8 mouse cellular contexts compared by ENCODE assay signal in genomic region chr14:58073936-58074335, GRCm38 (mm10). TPM values are rescaled to one million over a fixed set of nuclear protein-coding genes. Genes with fewer than 3 reads are reported as not detected.
DNase-seq lines count a peak whose midpoint lies in the region; ATAC-seq and TF ChIP-seq lines count a peak whose summit lies in the region.

No protein-coding gene starts in this region.

- H3K9me3 ChIP-seq in heart, embryonic 14.5 days (ENCODE audit: control insufficient read depth, low read length), result no peaks in the 10 kb centered on the region
- no peaks in the 10 kb centered on the region for H3K9me3 ChIP-seq in midbrain, embryonic 16.5 days (replicated peaks; ENCODE audit: control insufficient read depth, low read length, poor library complexity, severe bottlenecking)

- peak; percentile 25 for DNase-seq in lung, adult 2 months
- no peak for DNase-seq in lung, postnatal 10 days
- peak; percentile 42 to 44 for DNase-seq in cerebellum, postnatal 10 days
- DNase-seq in kidney, postnatal 14 days, result peak; percentile 56
- DNase-seq in layer of hippocampus, postnatal 14 days (ENCODE audit: low spot score in 2 of 2), result no peak
- DNase-seq in gastrocnemius, postnatal 25 days, result no peak

- no peak for TF ChIP-seq CTCF in lung, adult 2 months (IDR thresholded peaks at IDR 0.05; ENCODE audit: insufficient read depth, low read length)

- no peaks in the 10 kb centered on the region for H3K36me3 ChIP-seq in heart, embryonic 14.5 days (ENCODE audit: control insufficient read depth, insufficient read depth, low read length)
- no peaks in the 10 kb centered on the region for H3K36me3 ChIP-seq in midbrain, embryonic 16.5 days (ENCODE audit: control insufficient read depth, insufficient read depth, low read length)

- H3K4me2 ChIP-seq in heart, embryonic 14.5 days (ENCODE audit: low read length), result peak overlapping the region; percentile 91
- H3K4me2 ChIP-seq in midbrain, embryonic 16.5 days (ENCODE audit: low read length), result peak overlapping the region; percentile 99

- H3K27me3 ChIP-seq in heart, embryonic 14.5 days (ENCODE audit: control insufficient read depth, insufficient read depth, low read length), result peaks cover 32% of the 10 kb centered on the region
- peaks cover 9% of the 10 kb centered on the region for H3K27me3 ChIP-seq in midbrain, embryonic 16.5 days (ENCODE audit: control insufficient read depth, insufficient read depth, low read depth, low read length)

- H3K27ac ChIP-seq in heart, embryonic 14.5 days (replicated peaks in 1 of 2; ENCODE audit: control insufficient read depth in 1 of 2, insufficient read depth in 1 of 2, low read depth in 2 of 2, low read length in 2 of 2), result 0 out of 4 replicates have a peak overlapping the region, but pooled peaks have one; percentile 5 to 82
- no peak overlapping the region for H3K27ac ChIP-seq in midbrain, embryonic 16.5 days (ENCODE audit: low read length)

- H3K4me1 ChIP-seq in lung, adult 2 months (ENCODE audit: control insufficient read depth, insufficient read depth, low read length), result peaks cover 20% of the 10 kb centered on the region
- peaks cover 0 to 16% of the 10 kb centered on the region in 2 experiments; a peak in 2 of 4 replicates for H3K4me1 ChIP-seq in heart, embryonic 14.5 days (ENCODE audit: control insufficient read depth in 2 of 2, insufficient read depth in 2 of 2, low read length in 2 of 2)
- peaks cover 43% of the 10 kb centered on the region for H3K4me1 ChIP-seq in midbrain, embryonic 16.5 days (ENCODE audit: control insufficient read depth, insufficient read depth, low read length)

- 4% methylated on average over 20 of the region's 20 CpGs for WGBS in lung, adult 2 months
- 2% methylated on average over 20 of the region's 20 CpGs for WGBS in heart, embryonic 14.5 days
- WGBS in midbrain, embryonic 16.5 days, result under 1% methylated on average over 20 of the region's 20 CpGs

- ATAC-seq in heart, embryonic 14.5 days (ENCODE audit: insufficient number of reproducible peaks, insufficient read depth, low FRiP score, low read depth), result no peak
- ATAC-seq in midbrain, embryonic 16.5 days, result no peak

- peak overlapping the region; percentile 87 for H3K9ac ChIP-seq in heart, embryonic 14.5 days (ENCODE audit: low read length)
- peak overlapping the region; percentile 27 for H3K9ac ChIP-seq in midbrain, embryonic 16.5 days (ENCODE audit: low read depth, low read length)

- TF ChIP-seq POLR2A in lung, adult 2 months (IDR thresholded peaks at IDR 0.05; ENCODE audit: borderline replicate concordance, extremely low read depth, low read depth, low read length), result no peak

- H3K4me3 ChIP-seq in lung, adult 2 months (replicated peaks; ENCODE audit: extremely low read depth, low read depth, low read length), result no peak overlapping the region
- H3K4me3 ChIP-seq in heart, embryonic 14.5 days (ENCODE audit: control insufficient read depth in 1 of 2, insufficient read depth in 1 of 2, low read depth in 1 of 2, low read length in 2 of 2), result peak overlapping the region; percentile 65 to 72
- H3K4me3 ChIP-seq in midbrain, embryonic 16.5 days (ENCODE audit: low read depth, low read length), result peak overlapping the region; percentile 85

RNA-seq across cellular contexts. Expression of gene Fgf9, which starts 3.6 kb away (rescaled TPM):
- 0.20 TPM in 2 replicates for polyA plus RNA-seq in lung, adult 2 months (2012; rRNA removed)
- 8.3 and 8.4 TPM in 2 replicates for polyA plus RNA-seq in heart, embryonic 14.5 days (2014; fragmentation: Nextera tagmentation; extraction: Ambion mirVana)
- 24.4 and 26.1 TPM in 2 replicates for polyA plus RNA-seq in midbrain, embryonic 16.5 days (2015; fragmentation: Nextera tagmentation; extraction: Ambion mirVana)
- 10 to 100 TPM; 15.2 to 18.1 TPM for total RNA-seq in layer of hippocampus, postnatal 14 days (2021)
- total RNA-seq in gastrocnemius, postnatal 25 days (2021), result 1 to 10 TPM in 1 of 2 experiments, under 1 TPM in 1; 0.64 to 1.6 TPM

Comparison
In these comparisons a context has a peak if more than half of its experiments do, and no peak if none do; other contexts are left out.
1. DNase-seq: peak in lung, adult 2 months (single experiment), cerebellum, postnatal 10 days (2 of 2) and kidney, postnatal 14 days (single experiment); none in lung, postnatal 10 days (single experiment), layer of hippocampus, postnatal 14 days (0 of 2) and gastrocnemius, postnatal 25 days (single experiment).